In genomic region chr13:83020829-83021228, GRCm38 (mm10) we compare ENCODE assay signal across 13 mouse cellular contexts.
DNase-seq lines count a peak whose midpoint lies in the region; ATAC-seq and TF ChIP-seq lines count a peak whose summit lies in the region.
"Had no signal": no experiment of that assay in that cellular context is flagged by ENCODE, and none has a peak within 500 bp of the region (broad histone marks: within the 10 kb centered on the region; RNA-seq: fewer than 3 reads in every experiment).

No protein-coding gene starts in this region.

- no peak for TF ChIP-seq CTCF in gastrocnemius, adult 2 months (IDR thresholded peaks at IDR 0.05)

- H3K9ac ChIP-seq in forebrain, embryonic 11.5 days (ENCODE audit: low read length) = no peak overlapping the region
- H3K9ac ChIP-seq in hindbrain, embryonic 14.5 days = no peak overlapping the region
- H3K9ac ChIP-seq: limb, embryonic 13.5 days had no signal

- no peak for DNase-seq in forebrain, embryonic 11.5 days (ENCODE audit: low spot score)
- DNase-seq in forebrain, embryonic 10.5 days (ENCODE audit: extremely low spot score, low spot score) = no peak
- DNase-seq in retina, postnatal 1 day = peak; percentile 1
- no peak for DNase-seq in retina, embryonic 14.5 days (ENCODE audit: low spot score)
- DNase-seq in kidney, postnatal 25 days = peak; percentile 2 to 28
- DNase-seq in splenic B cell, adult 2 months (ENCODE audit: low read depth, low spot score) = peak; percentile 85
- DNase-seq in hindbrain, embryonic 14.5 days (ENCODE audit: low spot score) = no peak
- DNase-seq in gastrocnemius, adult 2 months = no peak
- DNase-seq: cerebellum, postnatal 36 days; heart, postnatal 4 days; thymus, postnatal 25 days had no signal

- intact Hi-C loops in gastrocnemius, adult 2 months (cut with DNase I) = no loop called here

- H3K27me3 ChIP-seq in forebrain, embryonic 11.5 days (ENCODE audit: control insufficient read depth, insufficient read depth, low read length) = no peaks in the 10 kb centered on the region
- no peaks in the 10 kb centered on the region for H3K27me3 ChIP-seq in forebrain, embryonic 10.5 days (ENCODE audit: poor library complexity, severe bottlenecking)
- no peaks in the 10 kb centered on the region for H3K27me3 ChIP-seq in splenic B cell, adult 2 months (ENCODE audit: control insufficient read depth, insufficient read depth, low read length, poor library complexity, severe bottlenecking)
- no peaks in the 10 kb centered on the region for H3K27me3 ChIP-seq in hindbrain, embryonic 14.5 days (ENCODE audit: control insufficient read depth, insufficient read depth, low read length)
- H3K27me3 ChIP-seq: limb, embryonic 13.5 days had no signal

- 58% methylated on average over 3 of the region's 3 CpGs for WGBS in forebrain, embryonic 11.5 days
- 66% methylated on average over 3 of the region's 3 CpGs for WGBS in forebrain, embryonic 10.5 days
- WGBS in hindbrain, embryonic 14.5 days = 60% methylated on average over 3 of the region's 3 CpGs

- no peak overlapping the region for H3K4me3 ChIP-seq in forebrain, embryonic 11.5 days (ENCODE audit: low read depth, low read length)
- no peak overlapping the region for H3K4me3 ChIP-seq in forebrain, embryonic 10.5 days
- H3K4me3 ChIP-seq in hindbrain, embryonic 14.5 days (replicated peaks; ENCODE audit: low read length) = no peak overlapping the region
- H3K4me3 ChIP-seq in gastrocnemius, adult 2 months = no peak overlapping the region
- H3K4me3 ChIP-seq: erythroblast, embryonic 14.5 days; limb, embryonic 13.5 days had no signal

- H3K36me3 ChIP-seq in forebrain, embryonic 11.5 days (ENCODE audit: control insufficient read depth, insufficient read depth, low read length) = no peaks in the 10 kb centered on the region
- H3K36me3 ChIP-seq in forebrain, embryonic 10.5 days (replicated peaks) = no peaks in the 10 kb centered on the region
- no peaks in the 10 kb centered on the region for H3K36me3 ChIP-seq in splenic B cell, adult 2 months (ENCODE audit: control insufficient read depth, insufficient read depth, low read length, poor library complexity, severe bottlenecking)
- no peaks in the 10 kb centered on the region for H3K36me3 ChIP-seq in hindbrain, embryonic 14.5 days (replicated peaks; ENCODE audit: control insufficient read depth, insufficient read depth)
- H3K36me3 ChIP-seq: limb, embryonic 13.5 days had no signal

- H3K9me3 ChIP-seq in forebrain, embryonic 11.5 days (ENCODE audit: control insufficient read depth, low read length) = no peaks in the 10 kb centered on the region
- no peaks in the 10 kb centered on the region for H3K9me3 ChIP-seq in forebrain, embryonic 10.5 days
- no peaks in the 10 kb centered on the region for H3K9me3 ChIP-seq in hindbrain, embryonic 14.5 days (ENCODE audit: control insufficient read depth, low read length)
- H3K9me3 ChIP-seq: limb, embryonic 13.5 days had no signal

- 0 out of 2 replicates have a peak, but pooled peaks have one; percentile 21 for ATAC-seq in forebrain, embryonic 11.5 days (replicated peaks; ENCODE audit: low FRiP score)
- no peak for ATAC-seq in hindbrain, embryonic 14.5 days (ENCODE audit: low FRiP score)

- no peak overlapping the region for H3K27ac ChIP-seq in forebrain, embryonic 11.5 days (ENCODE audit: low read depth, low read length)
- H3K27ac ChIP-seq in forebrain, embryonic 10.5 days = no peak overlapping the region
- H3K27ac ChIP-seq in hindbrain, embryonic 14.5 days = no peak overlapping the region
- H3K27ac ChIP-seq in gastrocnemius, adult 2 months = no peak overlapping the region
- H3K27ac ChIP-seq: limb, embryonic 13.5 days had no signal

- H3K4me2 ChIP-seq in forebrain, embryonic 11.5 days (ENCODE audit: low read depth, low read length, severe bottlenecking) = no peak overlapping the region
- H3K4me2 ChIP-seq in hindbrain, embryonic 14.5 days (replicated peaks) = no peak overlapping the region
- H3K4me2 ChIP-seq: limb, embryonic 13.5 days had no signal

- no peaks in the 10 kb centered on the region for H3K4me1 ChIP-seq in forebrain, embryonic 11.5 days (replicated peaks; ENCODE audit: control insufficient read depth, insufficient read depth, low read length)
- H3K4me1 ChIP-seq in forebrain, embryonic 10.5 days = peaks cover 5% of the 10 kb centered on the region
- no peaks in the 10 kb centered on the region for H3K4me1 ChIP-seq in hindbrain, embryonic 14.5 days (replicated peaks; ENCODE audit: control insufficient read depth, insufficient read depth, low read length)
- H3K4me1 ChIP-seq: limb, embryonic 13.5 days had no signal

Comparison
In these comparisons a context has a peak if more than half of its experiments do, and no peak if none do; other contexts are left out.
1. DNase-seq: peak in retina, postnatal 1 day (single experiment), kidney, postnatal 25 days (2 of 2) and splenic B cell, adult 2 months (single experiment); none in forebrain, embryonic 11.5 days (single experiment), forebrain, embryonic 10.5 days (single experiment), retina, embryonic 14.5 days (single experiment), hindbrain, embryonic 14.5 days (single experiment) and gastrocnemius, adult 2 months (single experiment).